Mouse (Mus musculus) heart, adult 2 months (tissue): Measurements from ENCODE around the gene Cxcl9.

Experiments used
- CTCF ChIP-seq: fragments of 200-600 bp; IDR thresholded peaks from 2 replicates; pipeline ENCODE4 v1.8.1; 2022; ENCODE audit warnings: antibody characterized with exemption, mild to moderate bottlenecking, moderate library complexity
- POLR2A ChIP-seq: fragments of 200-500 bp; IDR thresholded peaks from 2 replicates; pipeline ENCODE4 v1.6.1; 2011; ENCODE audit warnings: mild to moderate bottlenecking, low read depth, low read length, control low read depth; ENCODE audit not compliant: insufficient read depth

GRCm38 (mm10) chr5:92340606-92341005, 12.7 kb upstream of the Cxcl9 start:
- TF ChIP-seq POLR2A = no peak
- TF ChIP-seq CTCF = no peak
